Mouse (Mus musculus): Measurements from ENCODE around the gene Pbx3. TPM values are rescaled to one million over a fixed set of nuclear protein-coding genes. Genes with fewer than 3 reads are reported as not detected.

Gene Pbx3
- total RNA-seq, 2 experiments from 2014 or later = 8.6 to 9.0 TPM

GRCm38 (mm10) chr2:34234274-34234673 is 138.7 kb downstream of the Pbx3 start:
- no peak for DNase-seq
- intact Hi-C loops (cut with DNase I) = no loop called here

GRCm38 (mm10) chr2:34233271-34233670 is 139.7 kb downstream of the Pbx3 start:
- intact Hi-C loops (cut with DNase I) = no loop called here
- no peak for DNase-seq

GRCm38 (mm10) chr2:34227688-34228087 is 145.3 kb downstream of the Pbx3 start:
- intact Hi-C loops (cut with DNase I) = no loop called here

GRCm38 (mm10) chr2:34225470-34225869 is 147.5 kb downstream of the Pbx3 start:
- no peak for DNase-seq
- intact Hi-C loops (cut with DNase I) = no loop called here

More at GRCm38 (mm10) chr2:34227688-34228087, 145.3 kb downstream of the Pbx3 start:
- DNase-seq = no peak

- DNase-seq = no peak
- intact Hi-C loops (cut with DNase I) = no loop called here
Measured at GRCm38 (mm10) chr2:34221477-34221876, 151.5 kb downstream of the Pbx3 start.

- DNase-seq = no peak
- intact Hi-C loops (cut with DNase I) = no loop called here
Measured at GRCm38 (mm10) chr2:34219150-34219549, 153.8 kb downstream of the Pbx3 start.

GRCm38 (mm10) chr2:34217596-34217995 is 155.3 kb downstream of the Pbx3 start:
- no peak for DNase-seq
- intact Hi-C loops (cut with DNase I) = no loop called here

GRCm38 (mm10) chr2:34215496-34215895 is 157.4 kb downstream of the Pbx3 start:
- no peak for DNase-seq
- intact Hi-C loops (cut with DNase I) = no loop called here

- intact Hi-C loops (cut with DNase I) = no loop called here
Measured at GRCm38 (mm10) chr2:34212418-34212817, 160.5 kb downstream of the Pbx3 start.

GRCm38 (mm10) chr2:34204797-34205196 is 168.1 kb downstream of the Pbx3 start:
- DNase-seq = no peak
- intact Hi-C loops (cut with DNase I) = no loop called here

More at GRCm38 (mm10) chr2:34212418-34212817, 160.5 kb downstream of the Pbx3 start:
- no peak for DNase-seq

GRCm38 (mm10) chr2:34204325-34204724 is 168.6 kb downstream of the Pbx3 start:
- intact Hi-C loops (cut with DNase I) = no loop called here
- DNase-seq = no peak

- intact Hi-C loops (cut with DNase I) = no loop called here
Measured at GRCm38 (mm10) chr2:34193870-34194820, 178.8 kb downstream of the Pbx3 start.

GRCm38 (mm10) chr2:34193276-34193675 is 179.7 kb downstream of the Pbx3 start:
- DNase-seq = no peak
- intact Hi-C loops (cut with DNase I) = no loop called here

More at GRCm38 (mm10) chr2:34193870-34194820, 178.8 kb downstream of the Pbx3 start:
- no peak for DNase-seq

GRCm38 (mm10) chr2:34187366-34187765 is 185.6 kb downstream of the Pbx3 start:
- no peak for DNase-seq
- intact Hi-C loops (cut with DNase I) = no loop called here

- no peak for DNase-seq
- intact Hi-C loops (cut with DNase I) = no loop called here
Measured at GRCm38 (mm10) chr2:34181600-34181999, 191.3 kb downstream of the Pbx3 start.

GRCm38 (mm10) chr2:34179299-34179698 is 193.6 kb downstream of the Pbx3 start:
- intact Hi-C loops (cut with DNase I) = no loop called here
- no peak for DNase-seq

GRCm38 (mm10) chr2:34178653-34179052 is 194.3 kb downstream of the Pbx3 start:
- intact Hi-C loops (cut with DNase I) = no loop called here
- no peak for DNase-seq

- intact Hi-C loops (cut with DNase I) = no loop called here
- no peak for DNase-seq
Measured at GRCm38 (mm10) chr2:34170424-34170823, 202.5 kb downstream of the Pbx3 start.

- intact Hi-C loops (cut with DNase I) = no loop called here
Measured at GRCm38 (mm10) chr2:34169626-34170025, 203.3 kb downstream of the Pbx3 start.

GRCm38 (mm10) chr2:34168191-34168590 is 204.8 kb downstream of the Pbx3 start:
- intact Hi-C loops (cut with DNase I) = no loop called here
- DNase-seq = no peak

More at GRCm38 (mm10) chr2:34169626-34170025, 203.3 kb downstream of the Pbx3 start:
- no peak for DNase-seq

- no peak for DNase-seq
- intact Hi-C loops (cut with DNase I) = no loop called here
Measured at GRCm38 (mm10) chr2:34162484-34162883, 210.5 kb downstream of the Pbx3 start.

- no peak for DNase-seq
- intact Hi-C loops (cut with DNase I) = no loop called here
Measured at GRCm38 (mm10) chr2:34157746-34158145, 215.2 kb downstream of the Pbx3 start.

Measured in heart, postnatal 36 days (tissue).